Mouse (Mus musculus) layer of hippocampus, adult 9-10 months (tissue): Measurements from ENCODE around the gene Olfr350.

Source experiments
- DNase-seq: peaks from one replicate; pipeline ENCODE4 v3.0.0; 2022; ENCODE audit warnings: low spot score

Olfr350 gene

DNA sequence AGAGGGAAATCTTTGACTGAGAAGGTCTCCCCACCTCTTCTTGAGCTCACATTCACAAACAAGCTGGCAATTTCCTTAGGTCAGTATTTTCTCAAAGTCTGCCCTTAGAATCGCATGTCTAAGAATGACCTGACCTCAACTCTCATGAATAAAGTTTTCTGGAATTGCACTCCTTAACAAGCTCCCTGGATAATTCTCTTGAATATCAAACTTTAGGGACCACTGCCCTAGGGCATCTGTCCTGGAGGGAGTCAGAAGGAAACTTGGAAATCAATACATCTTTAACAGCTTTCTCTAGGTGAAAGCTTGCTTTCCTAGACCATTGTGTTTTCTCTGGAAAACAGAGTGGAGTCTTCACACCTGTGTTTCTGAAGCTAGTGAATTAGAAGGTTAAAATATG is at the start of gene Olfr350:
TSS of gene Olfr350 (plus strand) at position 301 of the 400 bp plus-strand sequence.
- DNase-seq, result no peak

- no peak for DNase-seq
Observed at GRCm38 (mm10) chr2:36816932-36817331, 29.2 kb upstream of the Olfr350 start, which contains the start of gene Olfr3. Gene Olfr3 (minus strand): TSS chr2:36817032.

GRCm38 (mm10) chr2:36862560-36862959 is 16.4 kb downstream of the Olfr350 start, which contains the start of gene Olfr351:
Gene Olfr351 (minus strand): TSS chr2:36862660.
- no peak for DNase-seq

DNA sequence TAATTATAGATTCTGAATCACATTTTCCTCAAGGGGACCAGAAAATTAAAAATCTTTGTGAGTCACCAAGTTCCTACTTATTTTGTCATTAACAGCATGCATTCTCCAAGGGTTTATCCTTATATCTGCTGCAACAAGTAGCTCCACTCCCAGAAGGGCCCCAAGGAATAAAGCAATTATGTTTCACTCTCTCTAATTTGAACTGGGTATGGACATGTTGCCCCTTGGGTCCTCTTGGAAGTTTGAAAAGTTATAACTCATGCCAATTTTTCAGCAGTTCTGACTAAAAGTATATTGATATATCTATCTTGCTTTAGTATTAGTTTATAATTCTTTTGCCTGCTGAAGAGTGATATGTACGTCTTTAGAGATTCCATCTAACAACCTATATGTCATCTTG is 22.1 kb downstream of the Olfr350 start, which contains the start of gene Olfr352:
TSS of gene Olfr352 (plus strand) at position 301 of the 400 bp plus-strand sequence.
- no peak for DNase-seq

GRCm38 (mm10) chr2:36892836-36893235 is 46.7 kb downstream of the Olfr350 start, which contains the start of gene Olfr353:
Gene Olfr353 (minus strand): TSS chr2:36892936.
- DNase-seq, result no peak

DNA sequence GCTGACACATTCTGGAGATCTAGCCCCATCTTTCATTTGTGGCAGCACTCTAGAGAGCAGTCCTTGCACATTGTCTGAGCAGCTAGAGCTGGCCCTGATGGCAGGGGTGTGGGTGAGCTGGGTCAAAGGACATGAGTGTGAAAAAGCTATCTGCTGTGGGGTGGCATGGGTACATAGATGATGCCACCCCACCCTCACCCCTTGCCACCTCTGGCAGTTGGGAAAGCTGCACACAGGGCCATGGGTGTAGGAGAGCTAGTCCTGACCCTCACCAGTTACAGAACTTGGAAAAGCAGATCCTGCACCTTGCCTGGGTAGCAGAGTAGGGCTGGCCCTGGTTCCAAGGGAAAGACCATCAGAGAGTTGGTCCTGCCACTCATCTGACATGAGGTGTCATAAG is 51.0 kb downstream of the Olfr350 start:
- DNase-seq, result no peak
